Mouse (Mus musculus): Measurements from ENCODE around the gene Stra6.

- TF ChIP-seq GATA1 (IDR thresholded peaks at IDR 0.05; ENCODE audit: borderline replicate concordance, low read length) (no peak), CTCF (IDR thresholded peaks at IDR 0.05; ENCODE audit: low read depth, low read length) (no peak)
Measured at GRCm38 (mm10) chr9:58158541-58159311, 95.1 kb downstream of the Stra6 start.

Measured in G1E (cell line).